Mouse (Mus musculus) kidney, adult 11 months (tissue): ENCODE measurements at regions not wholly inside any gene's neighbourhood (a gene's known extent, or its start where the extent isn't known, plus 50 kb on each side); places are given as distances from the start of the nearest gene placed in this dataset.

Experiments
- DNase-seq: peaks from one replicate; pipeline ENCODE4 v3.0.0; 2022

DNA sequence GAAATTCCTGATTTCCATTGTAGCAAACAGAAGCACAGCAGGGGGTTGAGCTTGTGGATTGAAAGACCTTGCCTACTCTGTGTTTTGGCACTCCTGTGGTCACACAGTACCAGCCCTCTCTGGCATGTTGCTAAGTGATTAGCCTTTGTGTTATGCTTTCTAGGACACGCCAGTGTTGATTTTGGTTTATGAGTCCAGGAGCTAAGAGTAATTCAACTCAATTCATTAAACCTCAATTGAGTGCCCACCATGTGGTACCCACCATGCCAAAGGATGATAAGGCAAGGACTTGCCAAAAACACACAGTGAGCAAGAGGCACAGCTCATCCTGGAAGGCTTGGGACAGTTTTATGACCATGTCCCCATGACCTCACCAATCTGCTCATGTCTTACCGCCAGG lies 221.1 kb upstream of the Sox14 start:
- no peak for DNase-seq

DNA sequence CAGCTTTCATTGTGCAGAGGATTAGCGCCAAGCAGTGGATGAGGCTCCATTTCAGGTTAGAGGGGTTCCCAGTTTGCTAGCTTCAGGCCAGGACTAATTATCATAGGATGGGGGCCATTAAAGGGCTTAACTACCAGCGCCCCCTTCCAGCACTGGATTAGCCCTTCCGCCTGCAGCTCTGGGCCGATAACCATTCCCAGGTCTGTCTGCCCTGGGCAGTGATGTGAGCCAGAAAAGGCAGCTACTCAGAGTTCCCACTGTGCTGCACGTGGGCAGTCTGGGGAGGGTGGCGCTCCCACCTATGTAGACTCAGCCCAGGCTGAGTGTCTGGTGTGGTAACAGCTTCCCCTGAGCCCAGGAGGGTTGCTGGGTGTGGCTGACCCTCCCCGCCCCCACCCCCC lies 219.6 kb upstream of the Sox14 start:
- no peak for DNase-seq

DNA sequence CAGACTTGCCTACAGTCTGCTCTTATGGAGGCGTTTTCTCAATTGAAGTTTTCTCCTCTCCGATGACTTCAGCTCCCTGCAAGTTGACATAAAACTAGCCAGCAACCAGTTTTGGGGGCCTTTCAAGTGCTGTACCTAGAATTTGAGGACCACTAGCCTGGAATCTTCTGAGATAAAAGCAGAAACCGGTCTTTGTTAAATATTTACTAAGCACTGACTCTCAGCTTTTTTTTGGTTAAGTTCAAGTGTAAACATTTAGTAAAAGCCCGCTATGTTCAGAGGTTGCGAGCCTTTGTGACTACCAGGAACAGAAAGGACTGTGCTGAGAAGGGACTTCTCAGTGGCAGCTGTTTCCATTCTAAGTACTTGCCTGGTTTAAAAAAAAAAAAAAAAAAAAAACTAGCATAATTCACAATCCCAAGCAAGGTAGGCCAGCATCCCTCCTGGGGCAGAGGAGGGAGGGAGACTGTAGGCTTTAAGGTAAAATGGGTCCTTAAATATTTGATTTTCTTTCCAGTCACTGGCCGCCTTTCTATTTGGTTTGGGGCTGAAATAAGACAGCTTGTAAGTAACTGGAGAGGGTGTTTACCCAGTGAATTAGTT lies 219.1 kb upstream of the Sox14 start:
- no peak for DNase-seq

- DNase-seq, result peak; percentile 40
Measured at GRCm38 (mm10) chr9:100071141-100071540, 195.2 kb upstream of the Sox14 start.

GRCm38 (mm10) chr9:100058541-100058940 lies 182.6 kb upstream of the Sox14 start:
- DNase-seq, result peak; percentile 15

DNA sequence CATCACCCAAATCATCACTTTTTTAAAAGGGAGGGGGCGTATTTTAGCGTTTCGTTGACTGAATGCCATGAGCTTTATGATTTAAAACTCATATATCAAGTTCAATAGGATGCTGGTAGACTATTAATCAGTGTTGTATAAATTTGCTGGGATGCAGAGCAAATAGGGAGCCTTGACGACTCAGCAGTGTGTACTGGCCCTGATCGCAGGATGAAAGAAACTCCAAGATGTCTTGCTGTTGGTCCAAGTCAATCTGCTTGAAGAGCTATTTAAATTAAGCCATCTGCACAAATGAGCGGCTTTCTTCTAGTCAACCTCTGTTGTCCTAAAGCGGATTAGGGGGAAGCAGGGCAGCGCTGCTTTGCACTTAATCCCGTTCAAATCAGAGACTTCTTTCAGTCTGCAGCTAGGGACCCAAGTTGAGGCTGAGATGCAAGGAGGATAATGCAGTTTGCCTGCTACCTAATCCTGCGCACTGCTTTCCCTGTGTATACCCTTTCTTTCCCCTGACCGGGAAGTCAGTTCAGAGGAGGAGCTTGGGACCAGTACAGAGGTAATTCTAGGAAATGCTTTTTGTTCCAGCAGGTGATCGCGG lies 170.3 kb upstream of the Sox14 start:
- DNase-seq, result no peak

DNA sequence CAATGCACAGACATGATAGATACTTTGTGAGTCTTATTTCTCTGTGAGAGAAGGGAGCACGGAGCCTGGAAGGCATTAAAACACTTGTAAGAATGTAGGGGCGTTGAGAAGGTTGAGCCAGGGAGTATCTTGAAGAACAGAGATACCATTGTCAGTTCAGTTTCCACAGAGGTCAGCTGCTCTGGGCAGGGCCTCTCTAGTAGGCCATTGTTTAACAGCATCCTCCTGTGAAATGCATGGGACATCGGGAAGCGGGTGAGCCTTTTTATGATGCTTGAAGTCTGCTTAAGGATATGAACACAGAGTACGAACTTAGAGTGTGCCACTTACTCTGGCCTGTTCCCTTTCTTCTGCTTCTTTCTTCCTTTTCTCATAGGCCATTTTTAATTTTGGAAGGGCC lies 169.7 kb upstream of the Sox14 start:
- no peak for DNase-seq

DNA sequence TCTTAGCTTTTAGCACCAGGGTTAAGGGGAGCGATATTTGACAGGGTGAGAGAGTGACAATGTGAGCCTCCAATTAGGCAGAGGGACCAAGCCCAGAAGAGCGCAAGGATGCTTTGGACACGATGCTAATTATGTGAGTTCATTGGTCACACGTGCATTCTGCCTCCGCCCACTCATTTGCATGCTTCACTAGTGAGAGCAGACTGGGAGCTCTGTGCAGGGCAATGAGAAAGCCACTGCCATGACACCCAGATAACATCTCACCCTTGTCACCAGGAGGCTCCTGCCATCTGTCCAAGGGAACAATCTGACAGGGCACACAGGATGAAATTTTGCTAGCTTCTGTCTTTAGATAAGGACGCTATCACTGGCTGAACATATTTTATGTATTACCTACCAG lies 165.8 kb upstream of the Sox14 start:
- DNase-seq, result no peak

GRCm38 (mm10) chr9:100023641-100024040 lies 147.7 kb upstream of the Sox14 start:
- no peak for DNase-seq

GRCm38 (mm10) chr9:100022035-100022434 lies 146.1 kb upstream of the Sox14 start:
- DNase-seq, result no peak

DNA sequence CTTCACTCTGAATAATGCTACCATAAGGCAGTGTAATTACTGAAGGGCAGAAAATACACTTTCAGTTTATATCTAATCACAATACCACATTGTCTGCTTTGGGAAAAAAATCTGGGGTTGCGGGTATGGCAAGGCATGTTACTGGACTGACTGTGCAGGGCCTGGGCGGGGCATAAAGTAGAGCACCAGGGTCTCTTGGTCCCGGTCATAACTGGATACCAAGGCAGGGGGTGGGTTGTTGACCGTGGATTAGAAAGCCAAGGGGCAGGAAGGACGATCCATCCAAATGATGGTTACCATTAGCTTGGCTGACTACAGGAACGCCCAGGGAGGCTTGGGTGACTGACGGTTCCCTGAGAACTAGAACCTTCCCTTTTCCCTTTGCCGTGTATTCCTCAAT lies 119.2 kb upstream of the Sox14 start:
- no peak for DNase-seq

DNA sequence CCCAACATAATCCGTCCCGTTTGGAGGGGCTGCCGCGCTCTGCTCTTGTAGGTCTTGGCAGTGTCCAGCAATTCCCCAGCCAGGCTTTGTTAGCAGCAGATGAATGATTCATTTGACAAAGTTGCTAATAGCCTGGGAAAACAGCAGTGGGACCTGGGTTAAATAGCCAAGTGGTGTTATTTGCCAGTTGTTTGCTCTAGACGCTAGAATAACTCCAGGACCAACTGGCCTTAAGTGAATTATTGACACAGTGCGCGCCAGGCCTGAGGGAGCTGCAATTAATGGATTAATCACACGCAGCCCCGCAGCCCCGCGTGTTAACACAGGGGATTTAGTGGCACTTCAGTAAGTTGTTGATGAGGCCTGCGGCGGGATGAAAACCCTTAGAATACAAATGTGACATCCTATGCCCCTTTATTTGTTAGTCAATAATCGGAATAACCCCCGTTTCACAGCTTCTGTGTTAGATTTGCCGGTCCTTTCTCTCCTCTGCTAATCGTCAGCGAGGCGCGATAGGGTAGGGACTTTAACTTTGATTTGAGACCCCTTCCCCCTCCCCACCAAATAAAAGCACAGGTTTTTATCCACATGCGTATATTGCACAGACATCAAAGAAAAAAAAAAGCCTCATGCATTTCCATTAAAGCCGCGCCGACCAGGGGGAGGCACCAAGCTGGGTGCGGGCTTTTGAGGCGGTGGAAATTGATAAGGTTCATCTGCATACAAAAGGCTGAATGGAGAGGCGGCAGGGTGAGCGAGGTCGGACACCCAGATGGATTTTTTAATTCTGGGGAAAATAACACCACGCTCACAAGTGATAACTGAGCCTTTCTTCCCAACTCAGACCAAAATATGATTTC lies 118.5 kb upstream of the Sox14 start:
- no peak for DNase-seq

DNA sequence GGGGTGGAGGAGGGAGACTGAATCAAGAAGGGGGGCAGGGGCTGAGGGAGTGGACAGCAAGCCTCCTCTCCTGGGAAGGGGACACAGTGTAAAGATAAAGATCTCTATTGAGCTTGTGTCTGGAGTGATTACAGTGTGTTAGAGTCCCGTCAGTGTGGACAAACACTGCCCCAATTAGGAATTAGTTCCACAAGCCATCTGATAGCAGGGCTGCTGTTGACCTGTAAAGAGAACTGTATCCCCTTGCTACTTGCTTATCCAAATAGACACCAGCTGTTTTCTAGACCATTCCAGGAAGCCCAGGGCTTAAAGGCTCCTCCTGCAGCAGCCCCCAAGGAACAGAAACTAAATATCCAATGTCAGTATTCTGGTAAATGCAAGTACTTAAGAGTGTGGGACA lies 111.4 kb upstream of the Sox14 start:
- DNase-seq, result no peak

GRCm38 (mm10) chr9:99980734-99981133 lies 104.8 kb upstream of the Sox14 start:
- DNase-seq, result no peak

GRCm38 (mm10) chr9:99961561-99961960 lies 85.6 kb upstream of the Sox14 start:
- DNase-seq, result no peak

DNA sequence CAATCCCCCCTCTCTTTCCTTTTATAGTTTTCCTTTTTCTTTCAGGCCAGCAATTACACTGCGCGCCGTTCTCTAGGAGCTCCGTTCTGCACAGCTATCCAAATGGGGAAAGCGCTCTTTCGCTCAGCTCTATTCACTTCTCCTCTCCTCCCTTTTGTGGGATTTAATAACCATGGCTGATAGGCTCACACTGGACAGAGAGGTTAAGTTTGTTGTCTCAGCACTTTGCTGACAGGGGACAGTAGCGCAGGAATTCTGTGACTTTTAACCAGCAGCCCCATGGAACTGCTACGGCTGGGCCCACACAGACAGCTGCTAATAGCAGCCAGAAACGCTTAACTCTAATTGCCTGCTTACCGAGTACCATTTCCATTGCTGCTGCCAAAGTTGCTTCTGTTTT lies 78.8 kb upstream of the Sox14 start:
- DNase-seq, result no peak

DNA sequence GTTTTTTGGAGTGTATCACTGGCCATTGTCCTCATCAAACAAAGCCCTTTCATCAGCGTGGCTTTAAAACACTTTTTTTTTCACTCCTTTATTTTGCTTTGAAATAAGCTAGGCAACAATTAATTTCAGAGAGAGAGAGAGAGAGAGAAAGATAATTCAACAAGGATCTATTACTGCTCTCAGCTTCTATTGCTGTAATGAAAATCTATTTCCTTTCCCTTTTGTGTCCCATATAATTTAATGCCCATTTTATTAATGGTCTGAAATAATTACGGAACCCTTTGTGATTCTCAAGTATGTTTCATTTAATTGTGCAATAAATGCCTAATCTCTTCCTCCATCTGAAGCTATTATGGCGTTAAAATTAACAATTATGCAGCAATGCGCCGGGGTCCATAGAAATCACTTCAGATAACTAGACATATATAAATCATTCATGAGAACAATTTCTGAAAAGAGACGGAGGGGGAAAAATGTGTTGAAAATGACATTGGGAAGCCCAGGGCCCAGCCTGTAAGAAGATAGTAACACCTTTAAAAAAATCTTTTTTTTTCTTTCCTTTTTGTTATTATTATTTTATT lies 78.2 kb upstream of the Sox14 start:
- no peak for DNase-seq
